Comparison of ENCODE assay signal across 20 mouse cellular contexts in the genomic region with DNA sequence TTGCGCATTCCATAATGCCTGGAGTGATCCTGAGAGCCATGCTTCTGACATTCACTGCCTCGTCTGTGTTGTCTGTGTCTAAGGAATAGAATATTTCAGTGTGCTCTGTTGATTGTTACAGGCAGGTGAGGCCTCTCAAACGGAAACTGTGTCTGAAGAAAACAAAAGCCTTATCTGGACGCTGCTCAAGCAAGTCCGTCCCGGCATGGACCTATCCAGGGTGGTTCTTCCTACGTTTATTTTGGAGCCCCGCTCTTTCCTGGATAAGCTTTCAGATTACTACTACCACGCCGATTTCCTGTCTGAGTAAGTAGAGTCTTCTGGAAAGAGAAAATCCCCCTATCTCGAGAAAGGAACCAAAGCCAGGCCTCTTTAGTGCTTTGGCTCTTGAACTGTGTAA. TPM values are rescaled to one million over a fixed set of nuclear protein-coding genes. Genes with fewer than 3 reads are reported as not detected.
A peak's percentile ranks its signal among the peaks of the same experiment; 100 is the strongest.
DNase-seq lines count a peak whose midpoint lies in the region; ATAC-seq and TF ChIP-seq lines count a peak whose summit lies in the region.
"Had no signal": no experiment of that assay in that cellular context is flagged by ENCODE, and none has a peak within 500 bp of the region (broad histone marks: within the 10 kb centered on the region; RNA-seq: fewer than 3 reads in every experiment).

No protein-coding gene starts in this region.

- no peak for TF ChIP-seq CTCF in kidney, adult 2 months (conservative IDR thresholded peaks at IDR 0.05; ENCODE audit: insufficient read depth, insufficient read length, low read depth, low read length)
- no peak for TF ChIP-seq CTCF in cerebellum, adult 2 months (IDR thresholded peaks at IDR 0.05; ENCODE audit: borderline replicate concordance, insufficient read depth, low read depth, low read length)

- H3K4me3 ChIP-seq in kidney, adult 2 months (ENCODE audit: insufficient read depth, low read depth, low read length) = no peak overlapping the region
- H3K4me3 ChIP-seq in brown adipose tissue, adult 24 weeks (ENCODE audit: insufficient read depth, low read depth, low read length) = no peak overlapping the region
- H3K4me3 ChIP-seq in heart, embryonic 13.5 days = no peak overlapping the region
- no peak overlapping the region for H3K4me3 ChIP-seq in cerebellum, adult 2 months (replicated peaks; ENCODE audit: insufficient read depth, low read depth, low read length)
- H3K4me3 ChIP-seq: forebrain, embryonic 15.5 days; hindbrain, embryonic 13.5 days; midbrain, embryonic 13.5 days; neural tube, embryonic 12.5 days had no signal

- 73% methylated on average over 11 of the region's 11 CpGs for WGBS in kidney, adult 2 months
- 58% methylated on average over 11 of the region's 11 CpGs for WGBS in heart, embryonic 13.5 days
- WGBS in cerebellum, adult 2 months = 87% methylated on average over 11 of the region's 11 CpGs

- no peak for ATAC-seq in heart, embryonic 13.5 days (ENCODE audit: extremely low read depth, insufficient number of reproducible peaks, low FRiP score, low TSS enrichment)
- ATAC-seq: forebrain, embryonic 15.5 days; inflammation-experienced regulatory T-cells, adult 6 months; Patski had no signal

- H3K27me3 ChIP-seq in kidney, adult 2 months (replicated peaks; ENCODE audit: control insufficient read depth, insufficient read depth, low read length) = no peaks in the 10 kb centered on the region
- H3K27me3 ChIP-seq in heart, embryonic 13.5 days (replicated peaks) = no peaks in the 10 kb centered on the region
- no peaks in the 10 kb centered on the region for H3K27me3 ChIP-seq in cerebellum, adult 2 months (ENCODE audit: control insufficient read depth, insufficient read depth, low read length)
- H3K27me3 ChIP-seq: forebrain, embryonic 15.5 days; hindbrain, embryonic 13.5 days; midbrain, embryonic 13.5 days; neural tube, embryonic 12.5 days; Patski had no signal

- no peak overlapping the region for H3K27ac ChIP-seq in kidney, adult 2 months (ENCODE audit: insufficient read depth, low read depth, low read length)
- H3K27ac ChIP-seq in brown adipose tissue, adult 24 weeks (replicated peaks; ENCODE audit: low read depth, low read length) = 0 out of 2 replicates have a peak overlapping the region, but pooled peaks have one; percentile 24
- peak overlapping the region; percentile 74 for H3K27ac ChIP-seq in heart, embryonic 13.5 days (replicated peaks)
- no peak overlapping the region for H3K27ac ChIP-seq in cerebellum, adult 2 months (ENCODE audit: insufficient read depth, low read length)
- H3K27ac ChIP-seq: forebrain, embryonic 15.5 days; hindbrain, embryonic 13.5 days; liver, embryonic 14.5 days; midbrain, embryonic 13.5 days; neural tube, embryonic 12.5 days had no signal

- DNase-seq in kidney, adult 2 months = peak; percentile 20
- no peak for DNase-seq in kidney, postnatal 4 days
- peak; percentile 11 for DNase-seq in lung, postnatal 10 days
- DNase-seq in cerebellum, adult 2 months = no peak
- DNase-seq in layer of hippocampus, adult 18-20 months (ENCODE audit: low spot score in 2 of 2) = no peak
- DNase-seq: adrenal gland, adult 8-10 months; cerebellum, postnatal 14 days; embryo, embryonic 11 days; kidney, adult 9 months; right cerebral cortex, adult 18-20 months; thymus, postnatal 36 days had no signal

- no peak overlapping the region for H3K4me2 ChIP-seq in heart, embryonic 13.5 days
- H3K4me2 ChIP-seq: forebrain, embryonic 15.5 days; hindbrain, embryonic 13.5 days; midbrain, embryonic 13.5 days; neural tube, embryonic 12.5 days had no signal

- peaks cover 2% of the 10 kb centered on the region; the same call in 1 of the 2 replicates for H3K9me3 ChIP-seq in heart, embryonic 13.5 days
- H3K9me3 ChIP-seq: forebrain, embryonic 15.5 days; hindbrain, embryonic 13.5 days; midbrain, embryonic 13.5 days; neural tube, embryonic 12.5 days had no signal

- H3K4me1 ChIP-seq in kidney, adult 2 months (ENCODE audit: control insufficient read depth, insufficient read depth, low read length) = no peaks in the 10 kb centered on the region
- 0 out of 2 replicates have a peak, but pooled peaks cover 2% of the 10 kb centered on the region for H3K4me1 ChIP-seq in brown adipose tissue, adult 24 weeks (ENCODE audit: control insufficient read depth, insufficient read depth, insufficient read length, low read length)
- H3K4me1 ChIP-seq in heart, embryonic 13.5 days = peaks cover 29% of the 10 kb centered on the region
- H3K4me1 ChIP-seq in cerebellum, adult 2 months (ENCODE audit: control insufficient read depth, insufficient read depth, low read length) = no peaks in the 10 kb centered on the region
- H3K4me1 ChIP-seq: forebrain, embryonic 15.5 days had no signal

- no peak overlapping the region for H3K9ac ChIP-seq in heart, embryonic 13.5 days
- H3K9ac ChIP-seq: forebrain, embryonic 15.5 days; hindbrain, embryonic 13.5 days; liver, embryonic 14.5 days; midbrain, embryonic 13.5 days; neural tube, embryonic 12.5 days had no signal

- TF ChIP-seq POLR2A in kidney, adult 2 months (IDR thresholded peaks at IDR 0.05; ENCODE audit: low read depth, low read length) = no peak
- TF ChIP-seq POLR2A in cerebellum, adult 2 months (IDR thresholded peaks at IDR 0.05; ENCODE audit: borderline replicate concordance, insufficient read depth, low read length) = no peak

- peaks cover 15% of the 10 kb centered on the region for H3K36me3 ChIP-seq in kidney, adult 2 months (ENCODE audit: control insufficient read depth, insufficient read depth, low read length)
- peaks cover 84% of the 10 kb centered on the region for H3K36me3 ChIP-seq in heart, embryonic 13.5 days

RNA-seq across cellular contexts. Expression of a gene that starts 25.6 kb away (rescaled TPM):
- 1.3 and 1.7 TPM in 2 replicates for polyA plus RNA-seq in kidney, adult 2 months (2012; rRNA removed)
- 1.9 and 2.1 TPM in 2 replicates for polyA plus RNA-seq in brown adipose tissue, adult 24 weeks (2012; ENCODE audit: insufficient read depth, insufficient read length, missing spikeins)
- 3.8 and 4.2 TPM in 2 replicates for polyA plus RNA-seq in heart, embryonic 13.5 days (2015; fragmentation: Nextera tagmentation; extraction: Ambion mirVana)
- 3.8 and 4.4 TPM in 2 replicates for polyA plus RNA-seq in cerebellum, adult 2 months (2012; rRNA removed)
- total RNA-seq in layer of hippocampus, adult 18-20 months (2021) = 1 to 10 TPM; 5.7 to 6.0 TPM

Comparison
In these comparisons a context has a peak if more than half of its experiments do, and no peak if none do; other contexts are left out.
1. DNase-seq: peak in kidney, adult 2 months (single experiment) and lung, postnatal 10 days (single experiment); none in kidney, postnatal 4 days (0 of 2), cerebellum, adult 2 months (0 of 2) and layer of hippocampus, adult 18-20 months (0 of 2).
2. H3K27ac ChIP-seq: peak in brown adipose tissue, adult 24 weeks (single experiment) and heart, embryonic 13.5 days (single experiment); none in kidney, adult 2 months (single experiment) and cerebellum, adult 2 months (single experiment).